Mouse (Mus musculus) embryonic facial prominence, embryonic 15.5 days (tissue): ENCODE measurements around the gene Hebp1. TPM values are rescaled to one million over a fixed set of nuclear protein-coding genes. Genes with fewer than 3 reads are reported as not detected.

ENCODE experiments used
- ATAC-seq: fragments of 200-750 bp; cut with Nextera tagmentation; 2 replicates; pipeline ENCODE4 v1.8.0; 2017; ENCODE audit warnings: low read depth, moderate TSS enrichment; ENCODE audit not compliant: insufficient number of reproducible peaks, low FRiP score, low TSS enrichment
- H3K27ac ChIP-seq: fragments of 300-500 bp; sonication (generic); replicated peaks from 2 replicates; pipeline ENCODE4 v1.5.1; 2015; ENCODE audit warnings: mild to moderate bottlenecking, inconsistent platforms
- H3K27me3 ChIP-seq: fragments of 300-500 bp; sonication (generic); 2 replicates; pipeline ENCODE4 v1.6.1; 2015; ENCODE audit warnings: inconsistent platforms
- H3K36me3 ChIP-seq: fragments of 300-500 bp; sonication (generic); 2 replicates; pipeline ENCODE4 v1.6.1; 2015; ENCODE audit warnings: mild to moderate bottlenecking, inconsistent platforms
- H3K4me1 ChIP-seq: fragments of 300-500 bp; sonication (generic); 2 replicates; pipeline ENCODE4 v1.6.1; 2015; ENCODE audit warnings: inconsistent platforms
- H3K4me2 ChIP-seq: fragments of 300-500 bp; sonication (generic); replicated peaks from 2 replicates; pipeline ENCODE4 v1.6.1; 2015; ENCODE audit warnings: mild to moderate bottlenecking, inconsistent platforms
- H3K4me3 ChIP-seq: fragments of 300-500 bp; sonication (generic); replicated peaks from 2 replicates; pipeline ENCODE4 v1.5.1; 2015; ENCODE audit warnings: mild to moderate bottlenecking, inconsistent platforms
- H3K9ac ChIP-seq: fragments of 300-500 bp; sonication (generic); 2 replicates; pipeline ENCODE4 v1.6.1; 2015; ENCODE audit warnings: inconsistent platforms
- H3K9me3 ChIP-seq: fragments of 300-500 bp; sonication (generic); replicated peaks from 2 replicates; pipeline ENCODE4 v1.6.1; 2016; ENCODE audit warnings: inconsistent platforms
- WGBS: fragments of 180-500 bp; shearing (Covaris S2); methylation state at CpG from one replicate; pipeline ENCODE4 v1.1.7; 2015; 5-methylcytosine and 5-hydroxymethylcytosine counted together
- polyA plus RNA-seq: library from polyadenylated mRNA; unstranded; fragments of >200 nt; fragmentation: Nextera tagmentation; extraction: Ambion mirVana; gene quantifications from 2 replicates; pipeline ENCODE4 v1.2.1, GENCODE M21; 2015

Gene Hebp1
- polyA plus RNA-seq, 1 experiment from 2014 or later: 11.4 TPM

GRCm38 (mm10) chr6:135219916-135220315 lies 22.1 kb upstream of the Hebp1 start:
- Histone ChIP-seq H3K27ac (0 out of 2 replicates have a peak overlapping the region, but pooled peaks have one; percentile 13), H3K27me3 (no peaks in the 10 kb centered on the region), H3K9me3 (no peaks in the 10 kb centered on the region), H3K4me2 (no peak overlapping the region), H3K9ac (no peak overlapping the region), H3K4me1 (peaks cover 25% of the 10 kb centered on the region), H3K36me3 (no peaks in the 10 kb centered on the region), H3K4me3 (no peak overlapping the region)
- WGBS: 73% methylated on average over 5 of the region's 5 CpGs
- no peak for ATAC-seq

- Histone ChIP-seq H3K9ac (no peak overlapping the region), H3K4me2 (no peak overlapping the region), H3K4me3 (no peak overlapping the region), H3K36me3 (peaks cover 5% of the 10 kb centered on the region; the same call in 1 of the 2 replicates), H3K27ac (peak overlapping the region; percentile 65; the same call in 1 of the 2 replicates), H3K27me3 (no peaks in the 10 kb centered on the region), H3K4me1 (peaks cover 17% of the 10 kb centered on the region), H3K9me3 (no peaks in the 10 kb centered on the region)
- 40% methylated on average over 8 of the region's 8 CpGs for WGBS
- ATAC-seq: no peak
Measured at GRCm38 (mm10) chr6:135218330-135218729, 20.5 kb upstream of the Hebp1 start.

GRCm38 (mm10) chr6:135212666-135213065 lies 14.8 kb upstream of the Hebp1 start:
- no peaks in the 10 kb centered on the region for H3K27me3 ChIP-seq
- no peak for ATAC-seq
- no peak overlapping the region for H3K9ac ChIP-seq
- H3K4me1 ChIP-seq: no peaks in the 10 kb centered on the region
- no peak overlapping the region for H3K4me2 ChIP-seq
- H3K4me3 ChIP-seq: no peak overlapping the region
- H3K9me3 ChIP-seq: no peaks in the 10 kb centered on the region
- H3K27ac ChIP-seq: no peak overlapping the region
- peaks cover 9% of the 10 kb centered on the region; the same call in 1 of the 2 replicates for H3K36me3 ChIP-seq
- WGBS: 74% methylated on average over 2 of the region's 2 CpGs

- Histone ChIP-seq H3K9me3 (no peaks in the 10 kb centered on the region), H3K9ac (no peak overlapping the region), H3K27me3 (no peaks in the 10 kb centered on the region), H3K4me1 (no peaks in the 10 kb centered on the region), H3K27ac (no peak overlapping the region), H3K36me3 (peaks cover 9% of the 10 kb centered on the region; the same call in 1 of the 2 replicates), H3K4me3 (no peak overlapping the region), H3K4me2 (no peak overlapping the region)
- no peak for ATAC-seq
- 78% methylated on average over 7 of the region's 7 CpGs for WGBS
Measured at GRCm38 (mm10) chr6:135211169-135211568, 13.3 kb upstream of the Hebp1 start.

- Histone ChIP-seq H3K4me2 (no peak overlapping the region), H3K4me3 (no peak overlapping the region), H3K27ac (no peak overlapping the region), H3K36me3 (peaks cover 3% of the 10 kb centered on the region; the same call in 1 of the 2 replicates), H3K4me1 (no peaks in the 10 kb centered on the region), H3K9me3 (no peaks in the 10 kb centered on the region), H3K27me3 (no peaks in the 10 kb centered on the region), H3K9ac (no peak overlapping the region)
- no peak for ATAC-seq
- WGBS: 78% methylated on average over 8 of the region's 8 CpGs
Measured at GRCm38 (mm10) chr6:135206909-135207308, 9.1 kb upstream of the Hebp1 start.

- H3K4me2 ChIP-seq: no peak overlapping the region
- H3K9me3 ChIP-seq: no peaks in the 10 kb centered on the region
- H3K4me1 ChIP-seq: no peaks in the 10 kb centered on the region
- H3K4me3 ChIP-seq: no peak overlapping the region
- WGBS: 67% methylated on average over 4 of the region's 4 CpGs
- H3K27ac ChIP-seq: no peak overlapping the region
- H3K9ac ChIP-seq: no peak overlapping the region
- no peaks in the 10 kb centered on the region for H3K36me3 ChIP-seq
- no peaks in the 10 kb centered on the region for H3K27me3 ChIP-seq
- no peak for ATAC-seq
Measured at GRCm38 (mm10) chr6:135205802-135206201, 8.0 kb upstream of the Hebp1 start.

- no peaks in the 10 kb centered on the region for H3K36me3 ChIP-seq
- no peak overlapping the region for H3K4me3 ChIP-seq
- H3K9ac ChIP-seq: no peak overlapping the region
- 73% methylated on average over 4 of the region's 4 CpGs for WGBS
- ATAC-seq: no peak
- H3K27me3 ChIP-seq: no peaks in the 10 kb centered on the region
- no peak overlapping the region for H3K27ac ChIP-seq
- H3K4me1 ChIP-seq: 0 out of 2 replicates have a peak, but pooled peaks cover 2% of the 10 kb centered on the region
- H3K9me3 ChIP-seq: no peaks in the 10 kb centered on the region
- no peak overlapping the region for H3K4me2 ChIP-seq
Measured at GRCm38 (mm10) chr6:135204869-135205268, 7.0 kb upstream of the Hebp1 start.

- Histone ChIP-seq H3K4me3 (no peak overlapping the region), H3K9ac (no peak overlapping the region), H3K4me2 (no peak overlapping the region), H3K36me3 (no peaks in the 10 kb centered on the region), H3K27me3 (no peaks in the 10 kb centered on the region), H3K27ac (no peak overlapping the region), H3K4me1 (0 out of 2 replicates have a peak, but pooled peaks cover 7% of the 10 kb centered on the region), H3K9me3 (no peaks in the 10 kb centered on the region)
- WGBS: 56% methylated on average over 6 of the region's 6 CpGs
- ATAC-seq: no peak
Measured at GRCm38 (mm10) chr6:135203737-135204136, 5.9 kb upstream of the Hebp1 start.

- H3K9me3 ChIP-seq: no peaks in the 10 kb centered on the region
- H3K27me3 ChIP-seq: no peaks in the 10 kb centered on the region
- 84% methylated on average over 6 of the region's 6 CpGs for WGBS
- H3K4me2 ChIP-seq: no peak overlapping the region
- H3K36me3 ChIP-seq: no peaks in the 10 kb centered on the region
- no peak overlapping the region for H3K9ac ChIP-seq
- H3K27ac ChIP-seq: no peak overlapping the region
- H3K4me3 ChIP-seq: no peak overlapping the region
- ATAC-seq: no peak
- H3K4me1 ChIP-seq: peaks cover 9% of the 10 kb centered on the region; the same call in 1 of the 2 replicates
Measured at GRCm38 (mm10) chr6:135202668-135203067, 4.8 kb upstream of the Hebp1 start.

GRCm38 (mm10) chr6:135200122-135200957 lies 2.5 kb upstream of the Hebp1 start:
- Histone ChIP-seq H3K4me1 (peaks cover 12% of the 10 kb centered on the region; the same call in 1 of the 2 replicates), H3K4me2 (no peak overlapping the region), H3K27me3 (no peaks in the 10 kb centered on the region), H3K9me3 (no peaks in the 10 kb centered on the region), H3K27ac (no peak overlapping the region), H3K36me3 (no peaks in the 10 kb centered on the region), H3K9ac (no peak overlapping the region), H3K4me3 (no peak overlapping the region)
- 74% methylated on average over 16 of the region's 16 CpGs for WGBS
- no peak for ATAC-seq

- no peak overlapping the region for H3K9ac ChIP-seq
- peaks cover 12% of the 10 kb centered on the region; the same call in 1 of the 2 replicates for H3K4me1 ChIP-seq
- no peaks in the 10 kb centered on the region for H3K27me3 ChIP-seq
- no peaks in the 10 kb centered on the region for H3K9me3 ChIP-seq
- WGBS: 47% methylated on average over 6 of the region's 6 CpGs
- H3K4me3 ChIP-seq: peak overlapping the region; percentile 70
- no peaks in the 10 kb centered on the region for H3K36me3 ChIP-seq
- peak overlapping the region; percentile 92 for H3K4me2 ChIP-seq
- ATAC-seq: no peak
- H3K27ac ChIP-seq: no peak overlapping the region
Measured at GRCm38 (mm10) chr6:135198726-135199125, 904 bp upstream of the Hebp1 start.
